Mouse (Mus musculus) stomach, embryonic 14.5 days (tissue): ENCODE results near the gene Nfam1. TPM values are rescaled to one million over a fixed set of nuclear protein-coding genes. Genes with fewer than 3 reads are reported as not detected.

Experiments used
- ATAC-seq: fragments of 200-750 bp; cut with Nextera tagmentation; 2 replicates; pipeline ENCODE4 v1.8.0; 2017; ENCODE audit warnings: low read depth, moderate TSS enrichment; ENCODE audit not compliant: insufficient number of reproducible peaks, insufficient read depth, low FRiP score
- H3K27ac ChIP-seq: fragments of 300-500 bp; sonication (generic); 2 replicates; pipeline ENCODE4 v1.5.1; 2014; ENCODE audit warnings: mild to moderate bottlenecking, low read length, moderate library complexity, mixed read lengths
- H3K27me3 ChIP-seq: fragments of 300-500 bp; sonication (generic); 2 replicates; pipeline ENCODE4 v1.6.1; 2014; ENCODE audit warnings: low read length, control low read depth, mixed read lengths; ENCODE audit not compliant: control insufficient read depth, insufficient read depth
- H3K36me3 ChIP-seq: fragments of 300-500 bp; sonication (generic); 2 replicates; pipeline ENCODE4 v1.6.1; 2014; ENCODE audit warnings: mild to moderate bottlenecking, control low read depth, low read length, moderate library complexity, mixed read lengths; ENCODE audit not compliant: control insufficient read depth, insufficient read depth
- H3K4me1 ChIP-seq: fragments of 300-500 bp; sonication (generic); 2 replicates; pipeline ENCODE4 v1.6.1; 2014; ENCODE audit warnings: low read length, control low read depth, mixed read lengths; ENCODE audit not compliant: control insufficient read depth, insufficient read depth
- H3K4me2 ChIP-seq: fragments of 300-500 bp; sonication (generic); replicated peaks from 2 replicates; pipeline ENCODE4 v1.6.1; 2014; ENCODE audit warnings: low read depth, low read length, control low read depth
- H3K4me3 ChIP-seq: fragments of 300-500 bp; sonication (generic); 2 replicates; pipeline ENCODE4 v1.5.1; 2014; ENCODE audit warnings: low read depth, low read length, control low read depth
- H3K9ac ChIP-seq: fragments of 300-500 bp; sonication (generic); replicated peaks from 2 replicates; pipeline ENCODE4 v1.6.1; 2014; ENCODE audit warnings: low read depth, mild to moderate bottlenecking, control low read depth, low read length, moderate library complexity, mixed read lengths
- H3K9me3 ChIP-seq: fragments of 300-500 bp; sonication (generic); 2 replicates; pipeline ENCODE4 v1.6.1; 2016; ENCODE audit warnings: low read depth, low read length, control low read depth; ENCODE audit not compliant: control insufficient read depth
- WGBS: fragments of 180-500 bp; shearing (Covaris S2); extraction: QIAGEN DNeasy Blood & Tissue Kit; methylation state at CpG from one replicate; pipeline ENCODE4 v1.1.7; 2014; 5-methylcytosine and 5-hydroxymethylcytosine counted together
- polyA plus RNA-seq: library from polyadenylated mRNA; unstranded; fragments of >200 nt; fragmentation: Nextera tagmentation; extraction: Ambion mirVana; gene quantifications from 2 replicates; pipeline ENCODE4 v1.2.1, GENCODE M21; 2014

The Nfam1 gene
- polyA plus RNA-seq, 1 experiment from 2014 or later, result 2.8 TPM

DNA sequence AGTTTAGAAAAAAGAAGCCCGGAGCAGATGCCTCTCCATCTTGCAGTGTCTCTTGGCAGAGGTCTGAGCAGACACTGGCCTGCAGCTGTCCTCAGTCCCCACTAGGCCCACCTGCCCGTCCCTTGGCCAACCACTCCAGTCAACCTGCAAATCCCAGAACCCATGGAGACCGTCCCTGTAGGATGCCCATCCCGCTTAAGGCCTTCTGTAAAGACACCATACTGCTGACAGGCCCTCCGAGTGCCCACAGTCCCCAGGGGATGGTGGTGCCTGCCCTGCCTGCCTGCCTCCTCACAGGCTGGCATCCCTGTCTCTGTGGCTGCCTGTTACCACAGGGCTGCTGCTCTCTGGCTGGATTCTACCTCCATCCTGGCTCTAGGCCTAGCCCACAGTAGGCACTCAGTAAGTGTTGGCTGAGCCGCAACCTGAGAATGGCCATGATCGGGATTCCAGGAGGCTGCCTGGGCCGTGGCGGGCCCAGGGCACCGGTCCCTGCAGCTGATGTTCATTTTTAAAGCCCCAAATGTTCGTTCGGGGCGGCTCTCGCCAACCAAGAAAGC lies 68.8 kb downstream of the Nfam1 start:
- WGBS, result 72% methylated on average over 14 of the region's 14 CpGs
- no peak for ATAC-seq
- H3K9me3 ChIP-seq, result no peaks in the 10 kb centered on the region
- H3K4me2 ChIP-seq, result peak overlapping the region; percentile 78
- 0 out of 2 replicates have a peak overlapping the region, but pooled peaks have one; percentile 33 for H3K27ac ChIP-seq
- H3K4me3 ChIP-seq, result no peak overlapping the region
- H3K36me3 ChIP-seq, result no peaks in the 10 kb centered on the region
- H3K4me1 ChIP-seq, result peaks cover 55% of the 10 kb centered on the region
- 0 out of 2 replicates have a peak overlapping the region, but pooled peaks have one; percentile 21 for H3K9ac ChIP-seq
- no peaks in the 10 kb centered on the region for H3K27me3 ChIP-seq

DNA sequence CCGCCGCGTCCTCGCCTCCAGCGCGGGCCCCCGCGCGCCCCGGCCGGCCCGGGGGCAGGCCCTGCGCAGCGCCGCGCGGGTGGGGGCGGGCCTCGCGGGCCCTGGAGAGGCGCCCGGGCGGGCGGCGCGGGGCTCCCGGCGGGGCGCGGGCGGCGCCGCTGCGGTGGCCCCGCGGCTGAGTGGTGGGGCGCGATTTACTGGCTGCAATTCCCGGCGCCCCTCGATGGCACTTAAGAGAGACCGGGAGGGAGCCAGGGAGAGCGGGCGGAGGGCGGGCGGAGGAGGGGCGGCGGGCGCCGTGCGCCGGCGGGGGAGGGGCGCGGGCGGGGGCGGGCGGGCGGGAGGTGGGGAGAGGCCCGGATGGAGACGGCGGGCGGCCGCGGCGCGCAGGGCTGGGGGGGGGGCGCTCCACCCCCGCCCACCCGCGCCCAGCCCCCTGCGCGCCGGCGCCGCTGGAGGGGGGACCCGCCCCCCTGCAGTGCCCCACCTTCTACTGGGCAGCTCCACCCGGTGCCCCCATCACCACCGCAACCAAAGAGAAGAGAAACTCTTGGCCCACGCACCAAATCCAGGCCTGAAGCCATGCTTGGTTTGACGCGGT lies 69.5 kb downstream of the Nfam1 start:
- peak overlapping the region; percentile 78 for H3K4me2 ChIP-seq
- 2% methylated on average over 30 of the region's 82 CpGs for WGBS
- peak; percentile 54 for ATAC-seq
- H3K4me3 ChIP-seq, result peak overlapping the region; percentile 28
- H3K9me3 ChIP-seq, result no peaks in the 10 kb centered on the region
- 0 out of 2 replicates have a peak overlapping the region, but pooled peaks have one; percentile 33 for H3K27ac ChIP-seq
- H3K4me1 ChIP-seq, result peaks cover 55% of the 10 kb centered on the region
- peak overlapping the region; percentile 60; the same call in 1 of the 2 replicates for H3K9ac ChIP-seq
- no peaks in the 10 kb centered on the region for H3K36me3 ChIP-seq
- no peaks in the 10 kb centered on the region for H3K27me3 ChIP-seq

DNA sequence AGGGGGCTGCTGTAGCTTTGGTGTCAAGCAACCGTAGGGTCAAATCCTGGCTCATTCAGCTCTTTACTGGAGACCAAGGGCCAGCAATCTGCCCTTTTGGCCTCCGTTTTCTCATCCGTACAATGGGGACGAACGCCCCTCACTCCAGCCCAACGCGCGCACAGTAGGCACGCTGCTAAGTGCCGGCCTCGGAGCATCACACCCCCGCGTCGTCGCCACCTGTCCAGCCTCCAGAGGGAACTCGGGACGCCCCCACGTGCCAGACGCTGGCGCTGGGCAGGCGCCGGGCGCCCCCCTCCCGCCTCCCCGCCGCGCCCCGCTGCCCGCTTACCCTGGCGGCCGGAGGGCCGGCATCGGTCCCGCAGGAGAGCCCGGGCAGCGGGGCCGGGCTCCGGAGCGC lies 70.0 kb downstream of the Nfam1 start:
- Histone ChIP-seq H3K4me3 (peak overlapping the region; percentile 53), H3K27me3 (no peaks in the 10 kb centered on the region), H3K9me3 (no peaks in the 10 kb centered on the region), H3K4me2 (peak overlapping the region; percentile 78), H3K36me3 (no peaks in the 10 kb centered on the region), H3K27ac (0 out of 2 replicates have a peak overlapping the region, but pooled peaks have one; percentile 30), H3K4me1 (peaks cover 55% of the 10 kb centered on the region), H3K9ac (peak overlapping the region; percentile 60; the same call in 1 of the 2 replicates)
- WGBS, result 2% methylated on average over 30 of the region's 39 CpGs
- no peak for ATAC-seq

DNA sequence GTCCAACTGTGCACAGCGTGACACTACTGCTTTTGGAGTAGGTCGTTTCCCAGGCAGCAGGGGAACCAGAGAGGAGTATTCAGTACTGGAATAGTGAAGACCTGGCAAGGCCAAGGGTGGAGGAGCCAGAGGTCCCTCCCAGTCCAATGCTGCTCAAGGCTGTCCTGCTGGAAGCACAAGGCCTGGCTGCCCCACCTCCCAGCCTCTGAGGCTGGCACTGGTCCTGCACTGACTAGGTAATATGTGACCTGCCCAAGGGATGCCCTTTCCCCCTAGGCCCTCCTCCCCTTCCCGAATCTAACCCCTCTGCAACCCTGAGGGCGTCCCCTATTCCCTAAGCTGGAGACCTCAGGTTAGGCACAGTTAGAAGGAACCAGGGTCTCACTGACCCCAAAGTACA lies 70.6 kb downstream of the Nfam1 start:
- Histone ChIP-seq H3K4me2 (peak overlapping the region; percentile 78), H3K27me3 (no peaks in the 10 kb centered on the region), H3K36me3 (no peaks in the 10 kb centered on the region), H3K9me3 (no peaks in the 10 kb centered on the region), H3K9ac (no peak overlapping the region), H3K27ac (peak overlapping the region; percentile 1; the same call in 1 of the 2 replicates), H3K4me3 (peak overlapping the region; percentile 53), H3K4me1 (peaks cover 52% of the 10 kb centered on the region)
- no peak for ATAC-seq
- 40% methylated on average over 4 of the region's 4 CpGs for WGBS

DNA sequence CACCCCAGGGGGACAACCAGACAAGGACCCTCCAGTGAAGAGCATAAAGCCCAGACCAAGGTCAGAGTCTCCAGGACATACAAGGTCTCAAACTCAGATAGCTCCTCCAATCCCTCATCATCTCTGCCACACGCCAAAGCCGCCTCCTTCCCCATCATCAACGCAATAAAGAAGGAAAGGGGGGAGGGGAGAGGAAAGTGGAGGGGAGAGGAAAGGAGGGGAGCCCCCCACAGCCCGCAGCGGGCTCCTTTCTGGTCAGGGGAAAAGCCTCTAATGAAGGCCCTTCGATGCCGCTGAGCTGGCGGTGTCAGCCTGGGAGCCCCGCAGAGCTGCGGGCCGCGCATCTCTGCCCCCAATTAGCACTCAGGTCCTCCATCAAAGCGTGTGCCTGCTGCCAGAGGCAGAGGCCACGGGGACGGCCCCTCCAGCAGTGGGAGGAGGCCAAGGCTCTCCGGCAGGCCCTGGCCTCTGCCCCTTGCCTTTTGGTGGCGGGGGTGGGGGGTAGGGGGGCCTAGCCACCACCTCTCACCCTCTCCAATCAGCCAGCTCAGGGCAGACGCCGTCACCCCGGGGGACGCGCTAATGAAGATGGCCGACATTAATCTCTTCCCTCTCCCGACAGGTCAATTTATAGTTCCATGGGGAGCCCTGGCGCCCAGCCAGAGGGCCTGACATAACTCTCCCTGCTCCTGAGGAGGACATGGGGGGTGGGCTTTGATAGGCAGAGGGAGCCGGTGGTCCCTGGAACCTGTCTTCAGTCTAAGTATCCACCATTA lies 72.1 kb downstream of the Nfam1 start:
- Histone ChIP-seq H3K27ac (no peak overlapping the region), H3K36me3 (no peaks in the 10 kb centered on the region), H3K9me3 (no peaks in the 10 kb centered on the region), H3K4me3 (peak overlapping the region; percentile 21), H3K4me2 (peak overlapping the region; percentile 78), H3K4me1 (peaks cover 52% of the 10 kb centered on the region), H3K9ac (no peak overlapping the region; the same call in 1 of the 2 replicates), H3K27me3 (no peaks in the 10 kb centered on the region)
- WGBS, result 6% methylated on average over 26 of the region's 26 CpGs
- ATAC-seq, result no peak

DNA sequence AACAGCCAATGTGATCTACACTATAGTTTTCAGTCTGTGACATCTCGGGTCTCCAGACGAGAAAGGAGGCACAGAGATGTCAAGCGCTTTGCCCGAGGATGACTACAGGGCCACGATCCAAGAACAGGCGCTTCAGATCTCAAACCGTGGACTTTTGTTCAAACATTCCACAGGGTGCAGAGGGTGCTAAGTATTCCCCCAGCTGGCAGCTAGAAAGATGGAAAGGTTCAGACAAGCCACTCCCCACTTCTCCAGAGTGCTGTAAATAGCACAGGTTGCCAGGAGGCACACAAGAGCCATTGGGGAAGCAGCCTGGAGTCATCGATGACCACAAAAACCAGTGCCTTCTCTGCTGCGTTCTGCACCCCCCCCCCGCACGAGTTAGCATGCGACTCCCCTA lies 74.0 kb downstream of the Nfam1 start:
- no peak overlapping the region for H3K9ac ChIP-seq
- no peaks in the 10 kb centered on the region for H3K36me3 ChIP-seq
- no peak for ATAC-seq
- no peaks in the 10 kb centered on the region for H3K9me3 ChIP-seq
- H3K27ac ChIP-seq, result no peak overlapping the region
- peaks cover 52% of the 10 kb centered on the region for H3K4me1 ChIP-seq
- H3K4me2 ChIP-seq, result 0 out of 2 replicates have a peak overlapping the region, but pooled peaks have one; percentile 18
- H3K27me3 ChIP-seq, result no peaks in the 10 kb centered on the region
- no peak overlapping the region for H3K4me3 ChIP-seq
- 48% methylated on average over 12 of the region's 12 CpGs for WGBS

DNA sequence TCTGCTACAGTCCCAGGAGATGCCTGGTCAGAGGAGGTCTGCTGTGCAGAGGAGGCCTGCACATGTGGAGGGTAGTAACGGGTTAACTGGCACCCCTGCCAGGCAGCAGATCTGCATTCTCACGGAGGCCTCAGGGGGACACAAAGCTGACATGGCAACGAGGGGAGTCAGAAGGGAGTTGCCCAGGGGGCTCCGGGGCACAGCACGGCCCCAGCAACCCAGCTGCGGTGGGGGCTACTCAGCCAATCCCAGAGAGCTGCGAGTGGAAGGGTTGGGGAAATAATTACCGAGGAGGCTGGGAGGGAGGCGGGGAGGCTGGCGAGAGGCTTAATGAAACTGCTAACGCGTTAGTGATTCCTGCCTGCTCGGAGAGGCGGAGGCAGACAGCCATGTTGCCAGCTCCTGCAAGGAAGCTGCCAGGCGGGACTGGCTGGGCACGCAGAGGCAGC lies 74.8 kb downstream of the Nfam1 start:
- Histone ChIP-seq H3K27ac (no peak overlapping the region), H3K9ac (no peak overlapping the region), H3K4me3 (no peak overlapping the region), H3K36me3 (no peaks in the 10 kb centered on the region), H3K9me3 (no peaks in the 10 kb centered on the region), H3K4me1 (peaks cover 53% of the 10 kb centered on the region), H3K4me2 (0 out of 2 replicates have a peak overlapping the region, but pooled peaks have one; percentile 18), H3K27me3 (no peaks in the 10 kb centered on the region)
- no peak for ATAC-seq
- WGBS, result 19% methylated on average over 16 of the region's 16 CpGs

DNA sequence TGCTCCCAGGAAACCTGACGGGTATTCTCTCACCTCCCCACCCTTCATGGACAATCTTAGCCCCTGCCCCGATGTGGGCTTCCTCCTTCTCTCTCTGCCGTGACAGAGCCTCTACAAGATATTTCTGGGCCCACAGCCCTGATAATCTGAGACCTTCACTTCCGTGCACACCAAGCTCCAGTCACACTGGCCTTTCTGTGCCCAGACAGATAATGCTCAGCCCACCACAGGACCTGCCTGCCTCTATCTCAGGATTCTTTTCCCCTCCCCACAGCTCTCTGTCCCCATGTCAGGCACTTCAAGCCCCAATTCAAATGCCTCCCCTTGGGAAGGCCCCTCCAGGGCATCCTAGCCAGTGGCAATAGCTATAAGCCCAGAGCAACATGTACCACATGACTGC lies 76.4 kb downstream of the Nfam1 start:
- no peak overlapping the region for H3K4me2 ChIP-seq
- H3K27me3 ChIP-seq, result no peaks in the 10 kb centered on the region
- H3K9ac ChIP-seq, result no peak overlapping the region
- no peaks in the 10 kb centered on the region for H3K36me3 ChIP-seq
- H3K4me1 ChIP-seq, result peaks cover 52% of the 10 kb centered on the region
- no peak for ATAC-seq
- no peaks in the 10 kb centered on the region for H3K9me3 ChIP-seq
- WGBS, result 45% methylated on average over 4 of the region's 4 CpGs
- H3K27ac ChIP-seq, result no peak overlapping the region
- no peak overlapping the region for H3K4me3 ChIP-seq
